Mouse (Mus musculus) intestine, postnatal 0 days (tissue): ENCODE measurements around the gene Ptrh1. TPM values are rescaled to one million over a fixed set of nuclear protein-coding genes. Genes with fewer than 3 reads are reported as not detected.

ENCODE experiments used
- ATAC-seq: fragments of 200-750 bp; cut with Nextera tagmentation; 2 replicates; pipeline ENCODE4 v1.8.0; 2017; ENCODE audit warnings: mild to moderate bottlenecking, moderate TSS enrichment, moderate library complexity
- H3K27ac ChIP-seq: fragments of 300-500 bp; sonication (generic); 2 replicates; pipeline ENCODE4 v1.5.1; 2014; ENCODE audit warnings: mild to moderate bottlenecking, low read depth, low read length, moderate library complexity
- H3K27me3 ChIP-seq: fragments of 300-500 bp; sonication (generic); replicated peaks from 2 replicates; pipeline ENCODE4 v1.6.1; 2014; ENCODE audit warnings: low read length, mixed read lengths; ENCODE audit not compliant: control insufficient read depth, insufficient read depth
- H3K36me3 ChIP-seq: fragments of 300-500 bp; sonication (generic); 2 replicates; pipeline ENCODE4 v1.6.1; 2014; ENCODE audit warnings: mild to moderate bottlenecking, moderate library complexity; ENCODE audit not compliant: control insufficient read depth, insufficient read depth
- H3K4me1 ChIP-seq: fragments of 300-500 bp; sonication (generic); replicated peaks from 2 replicates; pipeline ENCODE4 v1.6.1; 2014; ENCODE audit warnings: antibody characterized with exemption, low read length, mixed read lengths; ENCODE audit not compliant: control insufficient read depth, insufficient read depth
- H3K4me2 ChIP-seq: fragments of 300-500 bp; sonication (generic); replicated peaks from 2 replicates; pipeline ENCODE4 v1.6.1; 2014; ENCODE audit warnings: low read depth, mild to moderate bottlenecking, moderate library complexity
- H3K4me3 ChIP-seq: fragments of 300-500 bp; sonication (generic); 2 replicates; pipeline ENCODE4 v1.5.1; 2014; ENCODE audit warnings: low read depth, low read length
- H3K9ac ChIP-seq: fragments of 300-500 bp; sonication (generic); 2 replicates; pipeline ENCODE4 v1.6.1; 2014; ENCODE audit warnings: mild to moderate bottlenecking, low read depth, low read length
- H3K9me3 ChIP-seq: fragments of 300-500 bp; sonication (generic); 2 replicates; pipeline ENCODE4 v1.6.1; 2016; ENCODE audit warnings: mixed run types; ENCODE audit not compliant: control insufficient read depth
- CTCF ChIP-seq: sonication (generic); IDR thresholded peaks from 2 replicates; pipeline ENCODE4 v1.5.1; 2016; ENCODE audit warnings: low read depth, mild to moderate bottlenecking, control low read depth, antibody characterized with exemption, moderate library complexity
- WGBS: fragments of 180-500 bp; shearing (Covaris S2); extraction: QIAGEN DNeasy Blood & Tissue Kit; methylation state at CpG from one replicate; pipeline ENCODE4 v1.1.7; 2014; 5-methylcytosine and 5-hydroxymethylcytosine counted together
- polyA plus RNA-seq: library from polyadenylated mRNA; unstranded; fragments of >200 nt; fragmentation: Nextera tagmentation; extraction: Ambion mirVana; gene quantifications from 2 replicates; pipeline ENCODE4 v1.2.1, GENCODE M21; 2015

Gene Ptrh1
- polyA plus RNA-seq, 1 experiment from 2014 or later, result 10.5 TPM

GRCm38 (mm10) chr2:32769327-32770085 lies 6.1 kb upstream of the Ptrh1 start:
- no peaks in the 10 kb centered on the region; the same call in 1 of the 2 replicates for H3K4me1 ChIP-seq
- WGBS, result 75% methylated on average over 5 of the region's 5 CpGs
- H3K27ac ChIP-seq, result no peak overlapping the region
- no peak overlapping the region for H3K4me2 ChIP-seq
- no peak for ATAC-seq
- no peak overlapping the region for H3K9ac ChIP-seq
- no peaks in the 10 kb centered on the region for H3K27me3 ChIP-seq
- no peak overlapping the region for H3K4me3 ChIP-seq
- no peaks in the 10 kb centered on the region for H3K9me3 ChIP-seq
- no peaks in the 10 kb centered on the region for H3K36me3 ChIP-seq
- no peak for TF ChIP-seq CTCF

- H3K27ac ChIP-seq, result no peak overlapping the region; the same call in 1 of the 2 replicates
- H3K36me3 ChIP-seq, result no peaks in the 10 kb centered on the region
- ATAC-seq, result no peak
- TF ChIP-seq CTCF, result peak; percentile 66
- no peaks in the 10 kb centered on the region for H3K27me3 ChIP-seq
- H3K4me1 ChIP-seq, result no peaks in the 10 kb centered on the region; the same call in 1 of the 2 replicates
- no peak overlapping the region for H3K4me3 ChIP-seq
- H3K9ac ChIP-seq, result no peak overlapping the region
- H3K9me3 ChIP-seq, result no peaks in the 10 kb centered on the region
- H3K4me2 ChIP-seq, result 0 out of 2 replicates have a peak overlapping the region, but pooled peaks have one; percentile 1
- 16% methylated on average over 12 of the region's 12 CpGs for WGBS
Measured at GRCm38 (mm10) chr2:32771886-32772285, 3.7 kb upstream of the Ptrh1 start.

- no peak overlapping the region for H3K27ac ChIP-seq
- no peaks in the 10 kb centered on the region for H3K36me3 ChIP-seq
- no peak for TF ChIP-seq CTCF
- H3K4me3 ChIP-seq, result no peak overlapping the region
- H3K4me2 ChIP-seq, result no peak overlapping the region
- H3K27me3 ChIP-seq, result no peaks in the 10 kb centered on the region
- H3K4me1 ChIP-seq, result no peaks in the 10 kb centered on the region; the same call in 1 of the 2 replicates
- H3K9me3 ChIP-seq, result no peaks in the 10 kb centered on the region
- no peak for ATAC-seq
- no peak overlapping the region for H3K9ac ChIP-seq
- 82% methylated on average over 8 of the region's 8 CpGs for WGBS
Measured at GRCm38 (mm10) chr2:32772626-32773279, 2.8 kb upstream of the Ptrh1 start.

- Histone ChIP-seq H3K27ac (no peak overlapping the region), H3K4me1 (no peaks in the 10 kb centered on the region; the same call in 1 of the 2 replicates), H3K4me2 (peak overlapping the region; percentile 80), H3K36me3 (no peaks in the 10 kb centered on the region), H3K9ac (peak overlapping the region; percentile 45; the same call in 1 of the 2 replicates), H3K27me3 (no peaks in the 10 kb centered on the region), H3K4me3 (peak overlapping the region; percentile 49), H3K9me3 (no peaks in the 10 kb centered on the region)
- no peak for TF ChIP-seq CTCF
- WGBS, result 20% methylated on average over 22 of the region's 22 CpGs
- ATAC-seq, result no peak
Measured at GRCm38 (mm10) chr2:32776192-32776591, 606 bp downstream of the Ptrh1 start.

- no peak overlapping the region for H3K27ac ChIP-seq
- no peak for ATAC-seq
- no peaks in the 10 kb centered on the region for H3K9me3 ChIP-seq
- 91% methylated on average over 6 of the region's 6 CpGs for WGBS
- no peak for TF ChIP-seq CTCF
- no peak overlapping the region for H3K9ac ChIP-seq
- no peaks in the 10 kb centered on the region for H3K27me3 ChIP-seq
- no peaks in the 10 kb centered on the region for H3K36me3 ChIP-seq
- no peaks in the 10 kb centered on the region; the same call in 1 of the 2 replicates for H3K4me1 ChIP-seq
- H3K4me3 ChIP-seq, result no peak overlapping the region
- no peak overlapping the region for H3K4me2 ChIP-seq
Measured at GRCm38 (mm10) chr2:32778081-32778480, 2.5 kb downstream of the Ptrh1 start.

- H3K9ac ChIP-seq, result no peak overlapping the region
- ATAC-seq, result no peak
- H3K4me3 ChIP-seq, result no peak overlapping the region
- H3K4me2 ChIP-seq, result no peak overlapping the region
- WGBS, result 27% methylated on average over 8 of the region's 8 CpGs
- H3K4me1 ChIP-seq, result no peaks in the 10 kb centered on the region; the same call in 1 of the 2 replicates
- no peaks in the 10 kb centered on the region for H3K36me3 ChIP-seq
- no peaks in the 10 kb centered on the region for H3K27me3 ChIP-seq
- H3K27ac ChIP-seq, result no peak overlapping the region
- peak; percentile 94 for TF ChIP-seq CTCF
- no peaks in the 10 kb centered on the region for H3K9me3 ChIP-seq
Measured at GRCm38 (mm10) chr2:32779131-32779530, 3.5 kb downstream of the Ptrh1 start.
